Mouse (Mus musculus): Measurements from ENCODE around the gene Aifm2. TPM values are rescaled to one million over a fixed set of nuclear protein-coding genes. Genes with fewer than 3 reads are reported as not detected.
A peak's percentile ranks its signal among the peaks of the same experiment; 100 is the strongest.

Gene Aifm2
- polyA plus RNA-seq, 1 experiment from 2014 or later = 5.1 TPM

- peak overlapping the region; percentile 79 for H3K9ac ChIP-seq
- H3K4me3 ChIP-seq = peak overlapping the region; percentile 99
- H3K36me3 ChIP-seq (ENCODE audit: poor library complexity, severe bottlenecking) = peaks cover 36% of the 10 kb centered on the region
- peak overlapping the region; percentile 100 for H3K4me2 ChIP-seq
- H3K4me1 ChIP-seq = peaks cover 23% of the 10 kb centered on the region
- H3K27me3 ChIP-seq = no peaks in the 10 kb centered on the region
- peak; percentile 2; the same call in 1 of the 2 replicates for ATAC-seq
- H3K9me3 ChIP-seq (replicated peaks) = no peaks in the 10 kb centered on the region
- peak overlapping the region; percentile 45; the same call in 1 of the 2 replicates for H3K27ac ChIP-seq
- under 1% methylated on average over 98 of the region's 111 CpGs for WGBS
Measured at GRCm38 (mm10) chr10:61695703-61696559, 19.1 kb upstream of the Aifm2 start.

DNA sequence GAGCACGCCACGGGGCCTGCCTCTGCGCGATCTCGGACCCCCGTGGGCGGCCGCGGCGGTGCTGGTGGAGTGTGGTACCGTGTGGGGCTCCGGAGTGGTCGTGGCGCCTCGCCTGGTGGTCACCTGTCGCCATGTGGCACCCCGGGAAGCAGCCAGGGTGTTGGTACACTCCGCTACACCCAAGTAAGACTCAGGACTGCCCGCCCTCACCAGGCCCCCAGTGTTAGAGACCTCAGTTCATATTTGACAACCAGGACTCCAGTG, 18.6 kb upstream of the Aifm2 start:
- peak overlapping the region; percentile 99 for H3K4me3 ChIP-seq
- H3K27ac ChIP-seq = no peak overlapping the region
- H3K9me3 ChIP-seq (replicated peaks) = no peaks in the 10 kb centered on the region
- H3K27me3 ChIP-seq = no peaks in the 10 kb centered on the region
- peaks cover 23% of the 10 kb centered on the region for H3K4me1 ChIP-seq
- H3K9ac ChIP-seq = peak overlapping the region; percentile 79
- 13% methylated on average over 18 of the region's 19 CpGs for WGBS
- peaks cover 34% of the 10 kb centered on the region for H3K36me3 ChIP-seq (ENCODE audit: poor library complexity, severe bottlenecking)
- ATAC-seq = no peak
- H3K4me2 ChIP-seq = peak overlapping the region; percentile 100

DNA sequence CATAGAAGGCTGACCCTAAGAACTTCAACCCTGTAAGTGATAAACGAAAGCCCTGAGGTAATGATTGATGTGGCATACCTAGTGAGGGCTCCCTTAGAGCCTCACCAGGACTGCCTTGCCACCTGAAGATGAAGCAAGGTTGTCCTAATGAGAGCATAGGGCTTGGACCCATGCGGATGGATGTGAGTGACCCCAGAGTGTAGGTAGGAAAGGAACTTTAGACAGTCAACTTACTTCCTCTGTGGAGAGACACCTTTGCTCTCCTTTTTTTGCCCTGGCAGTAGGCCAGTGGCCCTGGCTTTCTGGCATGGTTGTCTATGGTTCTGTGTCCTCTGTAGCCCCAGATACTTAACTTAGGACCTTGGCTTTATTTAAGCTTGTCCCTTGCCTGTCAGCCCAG, 18.0 kb upstream of the Aifm2 start:
- Histone ChIP-seq H3K9me3 (replicated peaks) (no peaks in the 10 kb centered on the region), H3K27me3 (no peaks in the 10 kb centered on the region), H3K27ac (no peak overlapping the region), H3K4me1 (peaks cover 23% of the 10 kb centered on the region), H3K4me2 (peak overlapping the region; percentile 100), H3K36me3 (ENCODE audit: poor library complexity, severe bottlenecking) (peaks cover 34% of the 10 kb centered on the region), H3K4me3 (peak overlapping the region; percentile 99), H3K9ac (peak overlapping the region; percentile 79; the same call in 1 of the 2 replicates)
- 92% methylated on average over 2 of the region's 2 CpGs for WGBS
- no peak for ATAC-seq

GRCm38 (mm10) chr10:61704663-61705062, 10.4 kb upstream of the Aifm2 start:
- Histone ChIP-seq H3K27me3 (no peaks in the 10 kb centered on the region), H3K4me1 (no peaks in the 10 kb centered on the region), H3K9me3 (replicated peaks) (no peaks in the 10 kb centered on the region), H3K36me3 (ENCODE audit: poor library complexity, severe bottlenecking) (peaks cover 32% of the 10 kb centered on the region), H3K9ac (no peak overlapping the region), H3K27ac (no peak overlapping the region), H3K4me2 (no peak overlapping the region), H3K4me3 (no peak overlapping the region)
- WGBS = 78% methylated on average over 4 of the region's 4 CpGs
- no peak for ATAC-seq

GRCm38 (mm10) chr10:61706412-61707375, 8.4 kb upstream of the Aifm2 start:
- WGBS = 73% methylated on average over 6 of the region's 6 CpGs
- H3K4me2 ChIP-seq = no peak overlapping the region
- H3K27ac ChIP-seq = no peak overlapping the region
- no peak overlapping the region for H3K9ac ChIP-seq
- no peak for ATAC-seq
- H3K4me3 ChIP-seq = no peak overlapping the region
- no peaks in the 10 kb centered on the region for H3K4me1 ChIP-seq
- H3K36me3 ChIP-seq (ENCODE audit: poor library complexity, severe bottlenecking) = peaks cover 26% of the 10 kb centered on the region
- no peaks in the 10 kb centered on the region for H3K27me3 ChIP-seq
- H3K9me3 ChIP-seq (replicated peaks) = no peaks in the 10 kb centered on the region

GRCm38 (mm10) chr10:61713601-61714000, 1.5 kb upstream of the Aifm2 start:
- Histone ChIP-seq H3K27me3 (peaks cover 10% of the 10 kb centered on the region), H3K36me3 (ENCODE audit: poor library complexity, severe bottlenecking) (no peaks in the 10 kb centered on the region), H3K4me2 (no peak overlapping the region), H3K4me1 (peaks cover 9% of the 10 kb centered on the region), H3K4me3 (no peak overlapping the region), H3K9ac (no peak overlapping the region), H3K27ac (no peak overlapping the region), H3K9me3 (replicated peaks) (no peaks in the 10 kb centered on the region)
- 77% methylated on average over 3 of the region's 3 CpGs for WGBS
- no peak for ATAC-seq

- Histone ChIP-seq H3K4me3 (no peak overlapping the region), H3K27ac (no peak overlapping the region), H3K4me2 (no peak overlapping the region), H3K27me3 (peaks cover 10% of the 10 kb centered on the region), H3K4me1 (peaks cover 9% of the 10 kb centered on the region), H3K9ac (no peak overlapping the region), H3K36me3 (ENCODE audit: poor library complexity, severe bottlenecking) (no peaks in the 10 kb centered on the region), H3K9me3 (replicated peaks) (no peaks in the 10 kb centered on the region)
- ATAC-seq = no peak
- whole genome bisulfite sequencing = 88% methylated on average over 4 of the region's 4 CpGs
Measured at GRCm38 (mm10) chr10:61714146-61714545, 917 bp upstream of the Aifm2 start.

DNA sequence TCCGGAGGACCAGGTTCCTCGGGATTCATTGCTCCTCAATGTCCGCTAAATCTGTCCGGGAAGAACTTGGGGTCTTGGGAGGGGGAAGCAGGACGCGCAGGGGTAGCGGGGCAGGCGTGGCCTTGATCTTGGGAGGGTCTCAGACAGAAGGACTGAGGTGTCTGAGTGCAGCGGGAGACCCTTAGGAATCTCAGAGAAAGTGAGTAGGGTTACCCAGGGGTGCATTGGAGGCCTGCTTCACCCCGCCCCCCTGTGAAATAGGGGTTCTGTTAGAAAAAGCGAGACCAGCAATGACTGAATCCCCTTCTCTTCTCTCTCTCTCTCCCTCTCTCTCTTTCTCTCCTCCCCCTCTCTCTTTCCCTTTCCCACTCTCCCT, 387 bp downstream of the Aifm2 start:
- WGBS = 3% methylated on average over 11 of the region's 11 CpGs
- no peak for ATAC-seq

GRCm38 (mm10) chr10:61715996-61716864, 1.2 kb downstream of the Aifm2 start:
- H3K9me3 ChIP-seq (replicated peaks) = no peaks in the 10 kb centered on the region
- H3K36me3 ChIP-seq (ENCODE audit: poor library complexity, severe bottlenecking) = no peaks in the 10 kb centered on the region
- H3K27me3 ChIP-seq = peaks cover 10% of the 10 kb centered on the region
- H3K9ac ChIP-seq = no peak overlapping the region
- H3K4me1 ChIP-seq = peaks cover 9% of the 10 kb centered on the region
- H3K4me2 ChIP-seq = peak overlapping the region; percentile 81
- no peak overlapping the region for H3K27ac ChIP-seq
- WGBS = 74% methylated on average over 7 of the region's 7 CpGs
- H3K4me3 ChIP-seq = peak overlapping the region; percentile 47; the same call in 1 of the 2 replicates
- no peak for ATAC-seq

More for the DNA sequence above, 387 bp downstream of the Aifm2 start:
- Histone ChIP-seq H3K4me1 (peaks cover 9% of the 10 kb centered on the region), H3K27ac (no peak overlapping the region), H3K9ac (peak overlapping the region; percentile 60), H3K9me3 (replicated peaks) (no peaks in the 10 kb centered on the region), H3K4me2 (peak overlapping the region; percentile 81), H3K27me3 (peaks cover 10% of the 10 kb centered on the region), H3K4me3 (peak overlapping the region; percentile 47), H3K36me3 (ENCODE audit: poor library complexity, severe bottlenecking) (no peaks in the 10 kb centered on the region)

DNA sequence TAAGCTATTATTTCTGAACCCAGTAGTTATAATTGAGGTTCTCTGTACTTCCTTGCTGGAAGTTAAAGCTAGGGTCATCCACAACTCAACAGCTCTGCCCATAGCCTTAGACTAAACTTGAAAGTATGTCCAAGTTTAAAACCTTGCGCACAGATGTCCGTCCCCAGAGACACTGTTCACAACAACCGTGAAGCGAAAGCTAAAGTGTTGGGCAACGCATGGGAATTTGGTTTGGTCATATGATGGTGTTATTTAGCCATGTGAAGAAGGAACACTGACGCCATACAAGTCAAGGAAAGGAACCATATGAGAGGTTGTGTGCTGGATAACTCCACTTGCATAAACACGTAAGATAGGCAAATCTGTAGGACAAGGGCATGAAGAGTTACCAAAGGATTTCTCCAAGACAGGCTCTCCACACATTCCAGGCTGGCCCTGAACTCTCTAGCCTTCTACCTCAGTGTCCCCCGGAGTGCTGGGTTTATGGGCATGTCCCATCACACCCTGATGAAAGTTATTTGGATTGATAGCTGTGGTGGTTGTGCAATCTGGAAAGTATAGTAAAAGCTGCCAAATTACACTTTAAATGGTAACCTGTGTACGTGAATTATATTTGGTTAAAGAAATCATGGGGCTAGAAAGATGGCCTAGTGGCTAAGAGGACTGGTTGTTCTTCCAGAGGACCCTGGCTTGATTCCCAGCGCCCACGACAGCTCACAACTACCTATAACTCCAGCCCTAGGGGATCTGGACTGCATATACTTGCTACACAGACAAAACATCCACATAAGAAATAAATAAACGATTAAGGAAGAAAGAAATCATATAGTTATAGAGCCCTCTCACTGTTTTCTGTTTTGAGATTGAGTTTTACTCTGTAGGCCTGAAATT, 2.6 kb downstream of the Aifm2 start:
- Histone ChIP-seq H3K4me2 (no peak overlapping the region), H3K9ac (no peak overlapping the region), H3K9me3 (replicated peaks) (no peaks in the 10 kb centered on the region), H3K4me3 (no peak overlapping the region), H3K4me1 (peaks cover 9% of the 10 kb centered on the region), H3K27me3 (peaks cover 10% of the 10 kb centered on the region), H3K36me3 (ENCODE audit: poor library complexity, severe bottlenecking) (no peaks in the 10 kb centered on the region), H3K27ac (no peak overlapping the region)
- 94% methylated on average over 12 of the region's 12 CpGs for WGBS
- ATAC-seq = no peak

DNA sequence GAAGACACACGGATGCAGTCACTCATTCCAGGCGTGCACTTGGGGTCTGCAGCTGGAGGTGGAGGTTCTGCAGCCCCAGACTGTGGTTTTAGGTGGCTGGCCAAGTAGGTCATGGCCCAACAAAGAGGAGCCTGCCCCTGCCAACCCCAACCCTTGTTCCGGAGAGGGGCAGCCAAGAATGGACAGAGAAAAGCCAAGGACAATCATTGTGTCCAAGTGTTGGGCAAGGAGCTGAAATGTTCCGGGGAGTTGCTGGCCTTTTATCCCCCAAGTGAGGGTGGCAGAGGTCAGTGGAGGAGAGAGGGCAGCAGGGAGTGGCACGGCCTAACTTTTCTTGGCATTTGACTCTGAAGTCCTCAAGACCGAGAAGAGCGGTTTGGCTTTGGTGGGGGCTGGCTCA, 5.3 kb downstream of the Aifm2 start:
- Histone ChIP-seq H3K4me2 (no peak overlapping the region), H3K4me3 (no peak overlapping the region), H3K9me3 (replicated peaks) (no peaks in the 10 kb centered on the region), H3K4me1 (peaks cover 5% of the 10 kb centered on the region), H3K9ac (no peak overlapping the region), H3K36me3 (ENCODE audit: poor library complexity, severe bottlenecking) (no peaks in the 10 kb centered on the region), H3K27ac (no peak overlapping the region), H3K27me3 (peaks cover 4% of the 10 kb centered on the region)
- no peak for ATAC-seq
- WGBS = 92% methylated on average over 7 of the region's 7 CpGs
